In the genomic region with DNA sequence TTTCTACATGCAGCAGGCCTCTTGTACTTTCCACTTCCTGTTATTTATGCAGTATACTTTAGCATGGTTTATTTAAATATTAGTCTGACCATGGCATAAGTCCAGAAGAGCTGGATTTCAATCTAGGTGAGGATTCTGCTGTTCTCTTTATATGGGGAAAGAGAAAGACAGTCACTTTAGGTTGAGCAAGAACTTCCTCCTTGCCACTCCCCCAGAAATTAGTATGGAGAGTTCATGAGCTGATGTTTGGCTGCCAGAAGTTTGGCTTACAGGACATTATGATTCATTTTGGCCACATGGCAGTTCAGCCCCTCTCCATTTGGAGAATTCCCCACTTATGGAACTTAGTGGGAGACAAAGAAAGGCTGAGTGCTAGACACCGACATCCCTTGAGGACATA, we compare ENCODE assay signal across 14 mouse cellular contexts.
"Had no signal": no experiment of that assay in that cellular context is flagged by ENCODE, and none has a peak within 500 bp of the region (broad histone marks: within the 10 kb centered on the region; RNA-seq: fewer than 3 reads in every experiment).

No protein-coding gene starts in this region.

- ATAC-seq: intestine, postnatal 0 days; midbrain, embryonic 13.5 days had no signal

- H3K4me1 ChIP-seq: liver, embryonic 15.5 days; midbrain, embryonic 13.5 days; neural tube, embryonic 15.5 days had no signal

- H3K36me3 ChIP-seq: limb, embryonic 13.5 days; liver, embryonic 15.5 days; midbrain, embryonic 13.5 days; neural tube, embryonic 15.5 days had no signal

- H3K4me3 ChIP-seq: limb, embryonic 13.5 days; liver, embryonic 15.5 days; midbrain, embryonic 13.5 days; myocyte; neural tube, embryonic 15.5 days had no signal

- H3K4me2 ChIP-seq: limb, embryonic 13.5 days; liver, embryonic 11.5 days; liver, embryonic 15.5 days; midbrain, embryonic 13.5 days; neural tube, embryonic 15.5 days had no signal

- H3K27me3 ChIP-seq: limb, embryonic 13.5 days; liver, embryonic 15.5 days; midbrain, embryonic 13.5 days; neural tube, embryonic 15.5 days had no signal

- DNase-seq: kidney, adult 8-10 months; kidney, postnatal 10 days; left cerebral cortex, postnatal 4 days; lung, adult 2 months; thymus, postnatal 4 days had no signal

- H3K27ac ChIP-seq: limb, embryonic 13.5 days; liver, embryonic 15.5 days; macrophage; midbrain, embryonic 13.5 days; neural tube, embryonic 15.5 days; stomach, postnatal 0 days had no signal

- H3K9ac ChIP-seq: limb, embryonic 13.5 days; liver, embryonic 15.5 days; midbrain, embryonic 13.5 days; neural tube, embryonic 15.5 days had no signal

- H3K9me3 ChIP-seq: limb, embryonic 13.5 days; liver, embryonic 15.5 days; midbrain, embryonic 13.5 days; neural tube, embryonic 15.5 days had no signal
